Mouse (Mus musculus) MEL (cell line): ENCODE data around the gene Rbbp9. TPM values are rescaled to one million over a fixed set of nuclear protein-coding genes. Genes with fewer than 3 reads are reported as not detected.

ENCODE experiments used
- DNase-seq: peaks from one replicate; pipeline ENCODE4 v3.0.0; 2011; ENCODE audit warnings: low read depth, low spot score
- H3K27ac ChIP-seq: 2 replicates; pipeline ENCODE4 v1.5.1; 2012; ENCODE audit warnings: low read depth, mild to moderate bottlenecking, control low read depth, low read length, moderate library complexity; ENCODE audit not compliant: control insufficient read depth
- H3K27me3 ChIP-seq, 2 experiments: fragments of 150-350 bp in 1 of 2; sonication (generic) in 1 of 2; 2 replicates each; pipeline ENCODE4 v1.6.1; 2012; ENCODE audit warnings: low read length in 2 of 2, mild to moderate bottlenecking in 2 of 2, improper control_type of control experiment in 1 of 2, moderate library complexity in 1 of 2; ENCODE audit not compliant: insufficient read depth in 2 of 2, control insufficient read depth in 1 of 2
- H3K36me3 ChIP-seq, 2 experiments: 2 replicates each; pipeline ENCODE4 v1.6.1; 2012 to 2014; ENCODE audit warnings: low read length in 2 of 2, improper control_type of control experiment in 1 of 2, inconsistent platforms in 1 of 2, mild to moderate bottlenecking in 1 of 2; ENCODE audit not compliant: insufficient read depth in 2 of 2, control insufficient read depth in 1 of 2
- H3K4me1 ChIP-seq, 2 experiments: fragments of 150-350 bp in 1 of 2; sonication (generic) in 1 of 2; 2 replicates each; pipeline ENCODE4 v1.6.1; 2012; ENCODE audit warnings: low read length in 2 of 2, improper control_type of control experiment in 1 of 2, mild to moderate bottlenecking in 1 of 2; ENCODE audit not compliant: insufficient read depth in 2 of 2, control insufficient read depth in 1 of 2
- H3K4me3 ChIP-seq, 2 experiments: fragments of 150-350 bp in 1 of 2; sonication (generic) in 1 of 2; 2 replicates each; pipeline ENCODE4 v1.5.1; 2012; ENCODE audit warnings: low read depth in 2 of 2, low read length in 2 of 2, mild to moderate bottlenecking in 2 of 2, moderate library complexity in 2 of 2, control low read depth in 1 of 2, improper control_type of control experiment in 1 of 2; ENCODE audit not compliant: control insufficient read depth in 1 of 2, insufficient read depth in 1 of 2
- H3K79me2 ChIP-seq: 2 replicates; pipeline ENCODE4 v1.6.1; 2012; ENCODE audit warnings: mild to moderate bottlenecking, low read length, moderate library complexity; ENCODE audit not compliant: control insufficient read depth, poor library complexity, insufficient read depth
- H3K9ac ChIP-seq: 2 replicates; pipeline ENCODE4 v1.6.1; 2012; ENCODE audit warnings: low read depth, mild to moderate bottlenecking, control low read depth, low read length, moderate library complexity; ENCODE audit not compliant: control insufficient read depth, poor library complexity, severe bottlenecking
- H3K9me3 ChIP-seq: fragments of 150-350 bp; sonication (generic); replicated peaks from 2 replicates; pipeline ENCODE4 v1.6.1; 2012; ENCODE audit warnings: mild to moderate bottlenecking, low read length, improper control_type of control experiment, moderate library complexity; ENCODE audit not compliant: insufficient read depth
- CTCF ChIP-seq, 3 experiments: IDR thresholded peaks in 2 of 3; conservative IDR thresholded peaks in 1 of 3; 2 replicates each; pipeline ENCODE4 v1.5.1; 2011 to 2012; ENCODE audit warnings: low read length in 3 of 3, low read depth in 2 of 3, mild to moderate bottlenecking in 2 of 3, improper control_type of control experiment in 1 of 3, inconsistent platforms in 1 of 3, mixed read lengths in 1 of 3, moderate library complexity in 1 of 3; ENCODE audit not compliant: control insufficient read depth in 1 of 3, insufficient read depth in 1 of 3, poor library complexity in 1 of 3, severe bottlenecking in 1 of 3
- E2F4 ChIP-seq: IDR thresholded peaks from 2 replicates; pipeline ENCODE4 v1.6.1; 2011; ENCODE audit warnings: low read depth, low read length, improper control_type of control experiment, borderline replicate concordance
- ELF1 ChIP-seq: IDR thresholded peaks from 2 replicates; pipeline ENCODE4 v1.6.1; 2014; ENCODE audit warnings: low read depth, mild to moderate bottlenecking, inconsistent platforms, low read length, improper control_type of control experiment, moderate library complexity
- EP300 ChIP-seq, 2 experiments: IDR thresholded peaks; 2 replicates each; pipeline ENCODE4 v1.6.1; 2011; ENCODE audit warnings: improper control_type of control experiment in 2 of 2, low read length in 2 of 2, low read depth in 1 of 2, mild to moderate bottlenecking in 1 of 2
- ETS1 ChIP-seq: IDR thresholded peaks from 2 replicates; pipeline ENCODE4 v1.6.1; 2012; ENCODE audit warnings: low read depth, mild to moderate bottlenecking, inconsistent platforms, low read length, improper control_type of control experiment, moderate library complexity
- HCFC1 ChIP-seq: IDR thresholded peaks from 2 replicates; pipeline ENCODE4 v1.6.1; 2012; ENCODE audit warnings: low read depth, mild to moderate bottlenecking, inconsistent platforms, low read length, improper control_type of control experiment, moderate library complexity
- KAT2A ChIP-seq: conservative IDR thresholded peaks from 2 replicates; pipeline ENCODE4 v1.6.1; 2012; ENCODE audit warnings: low read depth, low read length, improper control_type of control experiment, inconsistent platforms
- MAX ChIP-seq: IDR thresholded peaks from 2 replicates; pipeline ENCODE4 v1.6.1; 2011; ENCODE audit warnings: low read length, improper control_type of control experiment
- MAZ ChIP-seq: IDR thresholded peaks from 2 replicates; pipeline ENCODE4 v1.6.1; 2012; ENCODE audit warnings: low read depth, mild to moderate bottlenecking, inconsistent platforms, low read length, improper control_type of control experiment
- MEF2A ChIP-seq: IDR thresholded peaks from 2 replicates; pipeline ENCODE4 v1.6.1; 2014; ENCODE audit warnings: low read depth, mild to moderate bottlenecking, inconsistent platforms, low read length, improper control_type of control experiment; ENCODE audit not compliant: poor library complexity, insufficient replicate concordance, severe bottlenecking; ENCODE audit errors: extremely low read depth
- MXI1 ChIP-seq: IDR thresholded peaks from 2 replicates; pipeline ENCODE4 v1.6.1; 2011; ENCODE audit warnings: mild to moderate bottlenecking, low read depth, low read length, improper control_type of control experiment
- MYB ChIP-seq: IDR thresholded peaks from 2 replicates; pipeline ENCODE4 v1.6.1; 2011; ENCODE audit warnings: mild to moderate bottlenecking, low read depth, low read length, improper control_type of control experiment
- MYC ChIP-seq: IDR thresholded peaks from 2 replicates; pipeline ENCODE4 v1.6.1; 2011; ENCODE audit warnings: low read depth, mild to moderate bottlenecking, low read length, improper control_type of control experiment, moderate library complexity
- NELFE ChIP-seq: IDR thresholded peaks from 2 replicates; pipeline ENCODE4 v1.6.1; 2011; ENCODE audit warnings: low read depth, low read length, improper control_type of control experiment
- NRF1 ChIP-seq: IDR thresholded peaks from 2 replicates; pipeline ENCODE4 v1.6.1; 2014; ENCODE audit warnings: low read depth, mild to moderate bottlenecking, inconsistent platforms, low read length, improper control_type of control experiment, moderate library complexity; ENCODE audit not compliant: poor library complexity, insufficient read depth, severe bottlenecking
- POLR2A ChIP-seq, 2 experiments: IDR thresholded peaks; 2 replicates each; pipeline ENCODE4 v1.6.1; 2011 to 2012; ENCODE audit warnings: low read length in 2 of 2, mild to moderate bottlenecking in 2 of 2, control low read depth in 1 of 2, improper control_type of control experiment in 1 of 2, low read depth in 1 of 2, moderate library complexity in 1 of 2; ENCODE audit not compliant: control insufficient read depth in 1 of 2, insufficient read depth in 1 of 2, poor library complexity in 1 of 2
- POLR2AphosphoS2 ChIP-seq: IDR thresholded peaks from 2 replicates; pipeline ENCODE4 v1.6.1; 2011; ENCODE audit warnings: low read length, improper control_type of control experiment
- POLR2AphosphoS5 ChIP-seq: IDR thresholded peaks from 2 replicates; pipeline ENCODE4 v1.6.1; 2012; ENCODE audit warnings: low read depth, borderline replicate concordance, mild to moderate bottlenecking, inconsistent platforms, low read length, moderate library complexity, mixed read lengths
- RCOR1 ChIP-seq: IDR thresholded peaks from 2 replicates; pipeline ENCODE4 v1.6.1; 2012; ENCODE audit warnings: low read depth, mild to moderate bottlenecking, inconsistent platforms, low read length, improper control_type of control experiment
- SIN3A ChIP-seq: IDR thresholded peaks from 2 replicates; pipeline ENCODE4 v1.6.1; 2012; ENCODE audit warnings: low read length, improper control_type of control experiment, inconsistent platforms
- SMC3 ChIP-seq: IDR thresholded peaks from 2 replicates; pipeline ENCODE4 v1.6.1; 2011; ENCODE audit warnings: low read depth, low read length, improper control_type of control experiment
- TAL1 ChIP-seq: IDR thresholded peaks from 2 replicates; pipeline ENCODE4 v1.6.1; 2012; ENCODE audit warnings: mild to moderate bottlenecking, inconsistent platforms, low read length, moderate library complexity, mixed read lengths
- TBP ChIP-seq: IDR thresholded peaks from 2 replicates; pipeline ENCODE4 v1.8.0; 2011; ENCODE audit warnings: low read depth, low read length, improper control_type of control experiment
- TCF12 ChIP-seq: IDR thresholded peaks from 2 replicates; pipeline ENCODE4 v1.6.1; 2014; ENCODE audit warnings: low read depth, mild to moderate bottlenecking, inconsistent platforms, low read length, improper control_type of control experiment, moderate library complexity
- UBTF ChIP-seq: IDR thresholded peaks from 2 replicates; pipeline ENCODE4 v1.6.1; 2012; ENCODE audit warnings: low read depth, mild to moderate bottlenecking, inconsistent platforms, low read length, improper control_type of control experiment, moderate library complexity, borderline replicate concordance; ENCODE audit not compliant: insufficient read depth
- USF1 ChIP-seq: IDR thresholded peaks from 2 replicates; pipeline ENCODE4 v1.6.1; 2014; ENCODE audit warnings: low read depth, mild to moderate bottlenecking, inconsistent platforms, low read length, improper control_type of control experiment, moderate library complexity
- ZMIZ1 ChIP-seq: IDR thresholded peaks from 2 replicates; pipeline ENCODE4 v1.6.1; 2012; ENCODE audit warnings: low read depth, mild to moderate bottlenecking, inconsistent platforms, low read length, improper control_type of control experiment, moderate library complexity
- polyA plus RNA-seq, 2 experiments: library from polyadenylated mRNA; stranded (reverse) in 1 of 2; unstranded in 1 of 2; fragments of >175 nt in 1 of 2; fragments of >200 nt in 1 of 2; gene quantifications; 2 replicates each; pipeline versions ENCODE4 v1.2.1 to v1.2.4; 2012; ENCODE audit warnings: low replicate concordance in 2 of 2, low read depth in 1 of 2; ENCODE audit not compliant: insufficient read length in 2 of 2, insufficient read depth in 1 of 2, missing spikeins in 1 of 2
- total RNA-seq: library from RNA; depleted of rRNA; stranded (reverse); fragments of 300-350 nt; gene quantifications from 2 replicates; pipeline ENCODE4 v1.2.3, GENCODE M21; 2012

Rbbp9 gene
- total and polyA plus RNA-seq, 3 experiments = 0.08 to 0.15 TPM; not detected in 1

- Histone ChIP-seq H3K79me2 (peaks cover 13% of the 10 kb centered on the region), H3K9ac (peak within 1 kb of the TSS; percentile 89), H3K27ac (peak within 1 kb of the TSS; percentile 88), H3K4me3 (peak within 1 kb of the TSS; percentile 93 to 96), H3K36me3 (peaks cover 2 to 6% of the 10 kb centered on the region in 2 experiments; a peak in 3 of 4 replicates), H3K27me3 (no peaks in the 10 kb centered on the region), H3K4me1 (peaks cover 0 to 3% of the 10 kb centered on the region in 2 experiments; a peak in 2 of 4 replicates), H3K9me3 (no peaks in the 10 kb centered on the region)
- TF ChIP-seq CTCF (IDR thresholded peaks at IDR 0.05 in 2 of 3, conservative IDR thresholded peaks at IDR 0.05 in 1 of 3; ENCODE audit: control insufficient read depth in 1 of 3, insufficient read depth in 1 of 3, low read depth in 2 of 3, low read length in 3 of 3, poor library complexity in 1 of 3, severe bottlenecking in 1 of 3) (no peak), SIN3A (peak; percentile 71), HCFC1 (peak; percentile 91), TAL1 (no peak), MEF2A (no peak), MXI1 (peak; percentile 79), MYB (no peak), RCOR1 (no peak), ETS1 (peak; percentile 18; the same call in 1 of the 2 replicates), EP300 (IDR thresholded peaks at IDR 0.05; ENCODE audit: low read depth in 1 of 2, low read length in 2 of 2) (no peak), SMC3 (no peak), NRF1 (no peak), UBTF (no peak), POLR2AphosphoS2 (0 out of 2 replicates have a peak, but pooled peaks have one; percentile 6), MAX (peak; percentile 45; the same call in 1 of the 2 replicates), MYC (no peak), ELF1 (peak; percentile 53; the same call in 1 of the 2 replicates), ZMIZ1 (peak; percentile 65; the same call in 1 of the 2 replicates), TCF12 (no peak), E2F4 (0 out of 2 replicates have a peak, but pooled peaks have one; percentile 19), NELFE (peak; percentile 58), MAZ (0 out of 2 replicates have a peak, but pooled peaks have one; percentile 46), POLR2A (IDR thresholded peaks at IDR 0.05; ENCODE audit: control insufficient read depth in 1 of 2, insufficient read depth in 1 of 2, low read depth in 1 of 2, low read length in 2 of 2, poor library complexity in 1 of 2) (peak; percentile 77 to 78), TBP (peak; percentile 70), USF1 (no peak), POLR2AphosphoS5 (no peak), KAT2A (peak; percentile 61; the same call in 1 of the 2 replicates)
- peak; percentile 98 for DNase-seq
Measured at GRCm38 (mm10) chr2:144555820-144556552, 5.3 kb upstream of the Rbbp9 start, which contains the start of gene Sec23b. Gene Sec23b, plus strand, starts transcription at chr2:144556229.
